Mouse (Mus musculus) T-helper 2 cell (primary cell): Measurements from ENCODE around the gene Iqgap3.

ENCODE experiments used
- in situ Hi-C: fragments of 300-600 bp; cut with MboI, MseI; formaldehyde crosslinking; loops from one replicate; pipeline ENCODE4 v1.15.1; 2025; ENCODE audit warnings: high pct_unique_total_duplicates

The Iqgap3 gene

DNA sequence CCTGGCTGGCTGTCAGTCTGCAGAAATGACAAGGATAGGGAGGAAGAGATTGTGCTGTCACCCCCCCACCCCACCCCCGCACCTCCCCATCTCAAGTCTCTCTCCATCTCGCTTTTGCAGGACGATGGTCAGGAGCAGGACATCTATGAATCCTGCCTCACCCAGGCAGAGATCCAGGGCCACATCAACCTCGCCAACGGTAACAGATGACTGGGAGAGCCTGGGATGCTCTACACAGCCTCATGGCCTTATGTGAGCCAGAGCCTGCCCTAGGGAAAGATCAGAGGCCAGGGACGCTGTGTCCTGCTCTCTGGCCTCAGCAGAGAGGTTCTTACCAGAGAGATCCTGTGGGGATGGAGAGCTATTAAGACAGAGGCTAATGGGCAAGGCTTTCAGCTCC is 8.8 kb downstream of the Iqgap3 start:
- in situ Hi-C loops: no loop called here

DNA sequence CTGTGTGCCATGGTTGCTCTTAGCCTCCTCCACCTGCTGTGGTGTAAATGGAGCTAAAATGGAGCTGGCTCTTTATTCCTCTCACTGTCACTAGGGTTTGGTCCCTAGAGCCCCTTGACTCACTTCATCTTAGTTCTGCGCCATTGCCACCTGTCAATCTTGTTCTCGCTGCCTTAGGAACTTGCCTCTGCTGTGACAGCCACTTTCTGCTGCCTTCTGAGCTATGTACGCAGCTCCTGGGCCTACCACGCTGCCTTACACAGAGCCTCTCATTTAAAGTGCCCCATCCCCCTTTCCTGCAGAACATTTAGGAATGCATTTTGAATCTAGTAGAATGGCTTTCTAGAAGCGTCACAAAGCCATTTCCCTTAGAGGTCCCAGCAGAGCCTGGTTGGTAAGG is 12.4 kb downstream of the Iqgap3 start:
- in situ Hi-C loops: no loop called here

DNA sequence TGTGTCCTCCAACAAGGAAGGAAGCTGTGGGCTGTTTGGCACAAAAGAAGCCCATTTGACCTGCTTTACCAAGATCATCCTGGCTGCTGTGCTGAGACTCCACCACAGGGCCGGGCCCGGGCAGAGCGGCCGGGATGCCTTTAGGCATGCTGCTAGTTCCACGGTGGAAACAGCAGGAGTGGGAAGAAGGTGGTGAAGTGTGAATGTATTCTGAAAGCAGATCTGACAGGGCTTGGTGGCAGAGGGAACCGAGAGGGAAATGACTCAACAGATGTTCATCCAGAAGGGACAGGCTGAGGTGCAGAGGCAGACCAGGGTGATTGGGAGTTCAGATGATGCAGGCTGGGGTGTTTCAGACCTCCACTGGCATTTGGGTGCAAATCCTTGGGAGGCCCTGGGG is 15.9 kb downstream of the Iqgap3 start:
- in situ Hi-C loops: no loop called here

DNA sequence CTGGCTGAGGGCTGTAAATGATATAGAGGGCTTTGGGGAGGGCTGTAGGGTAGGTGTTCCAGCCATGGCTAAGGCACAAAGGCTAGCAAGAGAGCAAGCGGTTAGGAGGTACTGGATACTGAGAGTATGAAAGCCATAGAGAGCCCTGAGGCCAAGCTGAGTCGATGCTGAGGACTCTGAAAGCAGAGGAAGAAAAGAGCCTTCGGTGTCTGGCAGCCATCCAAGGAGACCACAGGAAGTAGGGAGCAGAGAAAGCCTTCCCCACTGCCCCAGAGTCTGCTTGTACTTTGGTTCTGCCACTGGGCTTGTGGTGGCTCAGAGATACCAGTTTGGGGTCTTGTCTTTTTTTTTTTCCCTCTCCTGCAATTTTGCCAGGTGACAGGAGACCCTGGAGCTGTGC is 18.5 kb downstream of the Iqgap3 start:
- in situ Hi-C loops: no loop called here

DNA sequence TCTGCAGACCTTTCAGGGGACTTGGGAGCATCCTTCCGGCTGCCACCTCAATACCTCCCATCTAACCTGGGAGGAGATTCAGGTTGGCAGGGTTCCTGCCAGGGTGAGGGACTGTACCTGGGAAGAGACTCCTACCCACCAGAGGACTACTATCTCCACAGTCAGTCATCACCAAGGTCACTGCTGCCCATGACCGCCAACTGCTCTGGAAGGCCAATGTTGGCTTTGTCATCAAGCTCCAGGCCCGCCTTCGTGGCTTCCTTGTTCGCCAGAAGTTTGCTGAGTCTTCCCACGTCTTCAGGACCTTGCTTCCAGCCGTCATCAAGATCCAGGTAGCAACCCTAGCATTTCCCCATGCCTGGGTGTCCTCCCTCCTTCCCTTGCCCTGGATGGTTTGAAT is 20.0 kb downstream of the Iqgap3 start:
- in situ Hi-C loops: no loop called here

- in situ Hi-C loops: no loop called here
These were observed 20.4 kb downstream of the Iqgap3 start for GRCm38 (mm10) chr3:88102196-88102595.

- in situ Hi-C loops: no loop called here
These were observed 20.8 kb downstream of the Iqgap3 start for GRCm38 (mm10) chr3:88102611-88103010.

DNA sequence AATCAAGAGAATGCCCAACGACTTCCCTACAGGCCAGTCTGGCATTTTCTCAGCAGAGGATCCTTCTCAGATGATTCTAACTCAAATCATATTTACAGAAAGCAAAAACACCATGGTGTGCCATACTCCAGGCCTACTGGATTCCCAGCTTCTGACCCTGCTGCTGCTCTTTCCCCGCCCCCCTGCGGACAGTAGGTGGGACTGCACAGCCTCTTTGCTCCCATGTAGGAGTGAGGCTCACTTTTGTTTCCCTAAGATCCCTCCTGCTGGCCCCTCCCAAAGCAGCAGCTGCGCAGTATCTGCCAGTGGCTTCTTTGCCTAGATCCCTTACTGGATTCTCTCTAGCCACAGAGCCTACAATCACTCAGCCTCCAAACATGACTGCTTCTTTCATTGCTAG is 24.4 kb downstream of the Iqgap3 start:
- in situ Hi-C loops: no loop called here

GRCm38 (mm10) chr3:88109126-88109525 is 27.4 kb downstream of the Iqgap3 start:
- in situ Hi-C loops: no loop called here

DNA sequence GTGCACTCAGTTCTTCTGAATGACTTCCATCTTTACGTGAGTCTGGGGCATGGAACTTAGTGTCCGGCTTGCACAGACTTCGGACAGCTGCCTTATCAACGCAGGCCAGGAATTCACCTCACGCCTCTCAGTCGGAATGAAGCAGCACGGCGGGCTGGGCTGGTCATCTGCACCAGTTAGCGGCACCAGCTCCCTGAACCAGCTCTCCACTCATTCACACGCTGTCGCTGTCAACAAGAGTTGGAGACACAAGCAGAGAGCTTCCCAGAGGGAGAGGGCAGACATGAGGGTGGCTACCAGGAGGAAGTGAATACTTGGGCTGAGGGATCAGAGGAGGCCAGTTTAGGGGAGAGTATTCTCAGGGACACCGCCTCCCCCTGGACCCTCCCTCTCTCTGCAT is 32.6 kb downstream of the Iqgap3 start:
- in situ Hi-C loops: no loop called here

DNA sequence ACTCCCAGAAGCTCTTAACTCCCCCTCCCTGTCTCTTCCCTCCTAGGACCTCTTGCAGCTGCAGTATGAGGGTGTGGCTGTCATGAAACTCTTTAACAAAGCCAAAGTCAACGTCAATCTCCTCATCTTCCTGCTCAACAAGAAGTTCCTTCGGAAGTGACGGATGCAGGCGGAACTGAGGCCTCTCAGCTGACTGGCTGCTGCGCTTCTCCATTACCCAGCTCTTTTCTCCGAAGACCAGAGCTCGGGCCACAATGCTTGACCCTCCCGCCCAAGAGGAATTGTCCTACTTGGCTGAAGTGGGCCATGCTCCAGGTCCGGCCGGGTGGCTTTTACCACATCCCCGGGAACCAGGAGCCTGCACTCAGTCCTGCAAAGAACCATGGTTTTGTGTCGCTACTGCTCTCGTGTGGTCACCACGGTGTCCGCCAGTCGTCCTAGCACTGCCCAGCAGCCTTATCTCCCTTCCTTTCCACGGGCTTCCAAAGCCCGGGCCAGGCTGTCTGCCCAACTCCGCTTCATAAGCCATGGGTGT is 38.4 kb downstream of the Iqgap3 start:
- in situ Hi-C loops: no loop called here

GRCm38 (mm10) chr3:88121164-88122131 is 39.7 kb downstream of the Iqgap3 start:
- in situ Hi-C loops: no loop called here

DNA sequence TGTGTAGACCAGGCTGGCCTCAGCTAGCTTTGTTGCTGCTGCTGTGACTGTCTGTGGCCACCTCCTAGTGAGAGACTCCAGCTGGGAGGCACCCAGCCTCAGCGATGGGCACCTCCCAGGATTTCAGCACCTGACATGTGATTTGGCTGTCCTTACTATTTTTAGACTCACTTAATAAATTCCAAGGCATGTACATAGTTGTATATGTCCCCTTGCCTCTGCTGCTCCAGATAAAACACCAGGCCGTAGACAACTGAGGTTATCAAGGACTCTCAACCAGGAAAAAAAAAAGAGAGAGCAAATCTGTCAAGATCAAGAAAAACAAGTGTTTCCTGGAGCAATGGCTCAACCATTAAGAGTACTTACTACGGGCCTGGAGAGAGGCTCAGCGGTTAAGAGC is 43.4 kb downstream of the Iqgap3 start:
- in situ Hi-C loops: no loop called here

GRCm38 (mm10) chr3:88126181-88126580 is 44.4 kb downstream of the Iqgap3 start:
- in situ Hi-C loops: no loop called here

GRCm38 (mm10) chr3:88127636-88128035 is 45.9 kb downstream of the Iqgap3 start:
- in situ Hi-C loops: no loop called here

DNA sequence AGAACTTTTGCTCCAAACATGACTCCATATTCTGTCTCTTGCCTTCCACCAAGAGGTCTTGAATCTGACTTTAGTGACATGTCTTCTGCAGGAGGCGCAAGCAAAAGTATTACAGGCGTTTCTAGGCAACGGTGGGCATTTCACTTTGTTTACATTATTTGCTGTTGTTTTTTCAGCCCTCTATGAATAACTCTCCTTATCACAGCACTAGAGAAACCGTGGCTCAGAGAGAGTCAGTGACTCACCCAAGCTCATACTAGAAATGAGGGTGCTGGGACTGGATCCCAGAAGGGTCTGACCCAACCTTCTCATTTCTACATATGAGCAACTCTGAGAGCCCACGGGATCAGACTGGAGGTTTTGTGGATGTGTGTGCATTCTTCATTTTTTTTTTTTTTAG is 46.3 kb downstream of the Iqgap3 start:
- in situ Hi-C loops: no loop called here

- in situ Hi-C loops: no loop called here
These were observed 47.2 kb downstream of the Iqgap3 start for GRCm38 (mm10) chr3:88129006-88129405.

GRCm38 (mm10) chr3:88131071-88131470 is 49.3 kb downstream of the Iqgap3 start:
- in situ Hi-C loops: no loop called here

GRCm38 (mm10) chr3:88132492-88132891 is 50.7 kb downstream of the Iqgap3 start:
- in situ Hi-C loops: no loop called here

DNA sequence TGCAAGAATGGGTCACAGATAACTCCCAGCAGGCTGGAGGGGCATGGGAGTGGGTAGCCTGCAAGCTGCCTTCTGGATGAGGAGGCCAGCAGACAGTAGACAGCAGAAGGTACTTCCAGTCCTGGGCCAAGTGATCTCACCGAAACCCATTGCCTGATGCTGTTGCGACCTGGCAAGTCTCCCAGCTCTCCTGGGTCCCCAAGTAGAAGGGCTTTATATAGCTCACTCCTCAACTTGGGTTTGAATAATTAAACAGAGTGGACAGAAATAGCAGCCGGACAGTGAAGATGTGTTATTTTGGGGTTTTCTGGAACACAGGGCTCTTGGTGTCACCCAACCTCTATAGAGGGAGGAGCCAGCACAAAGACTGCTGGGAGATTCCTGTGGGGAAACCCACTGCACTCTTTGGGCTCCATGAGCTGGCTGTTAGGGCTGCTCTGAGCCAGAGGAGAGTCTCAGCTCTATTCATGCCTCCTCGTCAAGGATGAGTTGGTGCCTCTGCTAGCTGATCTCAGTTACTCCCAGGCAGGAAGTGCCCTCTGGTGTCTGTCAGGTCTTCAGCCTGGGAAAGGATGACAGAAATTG is 51.5 kb downstream of the Iqgap3 start:
- in situ Hi-C loops: no loop called here

DNA sequence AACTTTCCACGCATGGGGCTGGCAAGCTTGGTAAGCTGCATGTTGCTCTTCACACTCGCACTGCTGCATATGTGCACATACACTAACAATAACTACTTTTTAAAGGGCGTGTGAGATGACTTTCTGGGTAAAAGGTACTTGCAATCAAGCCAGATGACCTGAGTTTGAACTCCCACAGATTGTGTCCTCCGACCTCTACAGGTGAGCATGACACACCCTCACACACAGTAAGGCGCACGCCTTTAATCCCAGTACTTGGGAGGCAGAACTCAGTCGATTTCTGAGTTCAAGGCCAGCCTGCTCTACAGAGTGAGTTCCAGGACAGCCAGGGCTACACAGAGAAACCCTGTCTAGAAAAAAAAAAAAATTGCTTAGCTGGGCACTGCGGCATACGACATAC is 54.6 kb downstream of the Iqgap3 start:
- in situ Hi-C loops: no loop called here

GRCm38 (mm10) chr3:88136945-88137494 is 55.2 kb downstream of the Iqgap3 start:
- in situ Hi-C loops: no loop called here

DNA sequence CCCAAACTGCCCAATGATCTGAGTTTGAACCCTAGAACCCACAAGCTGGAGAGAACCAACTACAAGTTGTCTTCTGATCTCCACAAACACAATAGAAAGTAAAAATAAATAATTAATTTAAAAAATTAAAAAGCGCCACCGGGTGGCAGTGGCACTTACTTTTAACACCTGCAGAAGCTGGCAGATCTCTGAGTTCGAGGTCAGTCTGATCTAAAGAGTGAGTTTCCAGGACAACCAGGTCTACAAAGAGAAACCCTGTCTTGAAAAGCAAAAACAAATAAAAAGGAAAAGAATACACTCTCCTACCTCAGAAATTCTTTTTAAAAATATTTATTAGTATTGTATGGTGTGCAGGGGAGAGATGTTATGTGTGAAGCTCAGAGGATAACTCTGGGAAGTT is 56.0 kb downstream of the Iqgap3 start:
- in situ Hi-C loops: no loop called here
